Mouse (Mus musculus): ENCODE data around the gene Zc2hc1c. TPM values are rescaled to one million over a fixed set of nuclear protein-coding genes. Genes with fewer than 3 reads are reported as not detected.

Gene Zc2hc1c
- total and polyA plus RNA-seq, 3 experiments, result 0.04 to 0.39 TPM; not detected in 1

- Histone ChIP-seq H3K9ac (ENCODE audit: control insufficient read depth, low read depth, low read length, poor library complexity, severe bottlenecking) (0 out of 2 replicates have a peak overlapping the region, but pooled peaks have one; percentile 9), H3K4me3 (ENCODE audit: control insufficient read depth in 1 of 2, insufficient read depth in 1 of 2, low read depth in 2 of 2, low read length in 2 of 2) (no peak overlapping the region), H3K79me2 (ENCODE audit: control insufficient read depth, insufficient read depth, low read length, poor library complexity) (no peaks in the 10 kb centered on the region), H3K4me1 (ENCODE audit: control insufficient read depth in 1 of 2, insufficient read depth in 2 of 2, low read length in 2 of 2) (peaks cover 14 to 22% of the 10 kb centered on the region in 2 experiments), H3K27me3 (ENCODE audit: control insufficient read depth in 1 of 2, insufficient read depth in 2 of 2, low read length in 2 of 2) (no peaks in the 10 kb centered on the region), H3K36me3 (ENCODE audit: control insufficient read depth in 1 of 2, insufficient read depth in 2 of 2, low read length in 2 of 2) (peaks cover 0 to 26% of the 10 kb centered on the region in 2 experiments; a peak in 2 of 4 replicates), H3K27ac (ENCODE audit: control insufficient read depth, low read depth, low read length) (peak overlapping the region; percentile 87), H3K9me3 (replicated peaks; ENCODE audit: insufficient read depth, low read length) (no peaks in the 10 kb centered on the region)
- no peak for DNase-seq (ENCODE audit: low read depth, low spot score)
- no peak for TF ChIP-seq ZMIZ1 (IDR thresholded peaks at IDR 0.05; ENCODE audit: low read depth, low read length)
- TF ChIP-seq NELFE (IDR thresholded peaks at IDR 0.05; ENCODE audit: low read depth, low read length), result no peak
- TF ChIP-seq CHD2 (IDR thresholded peaks at IDR 0.05; ENCODE audit: low read length), result no peak
- no peak for TF ChIP-seq ZNF384 (IDR thresholded peaks at IDR 0.05; ENCODE audit: low read depth, low read length)
- TF ChIP-seq GABPA (IDR thresholded peaks at IDR 0.05; ENCODE audit: low read depth, low read length), result no peak
- no peak for TF ChIP-seq SMC3 (IDR thresholded peaks at IDR 0.05; ENCODE audit: low read depth, low read length)
- no peak for TF ChIP-seq TAL1 (IDR thresholded peaks at IDR 0.05; ENCODE audit: low read length)
- no peak for TF ChIP-seq USF2 (IDR thresholded peaks at IDR 0.05; ENCODE audit: borderline replicate concordance in 1 of 2, insufficient read depth in 1 of 2, low read depth in 1 of 2, low read length in 2 of 2)
- TF ChIP-seq MYC (IDR thresholded peaks at IDR 0.05; ENCODE audit: low read depth, low read length), result no peak
- TF ChIP-seq ETS1 (IDR thresholded peaks at IDR 0.05; ENCODE audit: low read depth, low read length), result no peak
- no peak for TF ChIP-seq UBTF (IDR thresholded peaks at IDR 0.05; ENCODE audit: borderline replicate concordance, insufficient read depth, low read depth, low read length)
- no peak for TF ChIP-seq ZC3H11A (IDR thresholded peaks at IDR 0.05; ENCODE audit: low read depth, low read length)
- no peak for TF ChIP-seq RAD21 (IDR thresholded peaks at IDR 0.05; ENCODE audit: low read depth, low read length)
- no peak for TF ChIP-seq MAZ (IDR thresholded peaks at IDR 0.05; ENCODE audit: low read depth, low read length)
- TF ChIP-seq MXI1 (IDR thresholded peaks at IDR 0.05; ENCODE audit: low read depth, low read length), result no peak
Observed at GRCm38 (mm10) chr12:85256074-85256751, 32.2 kb upstream of the Zc2hc1c start.

- DNase-seq (ENCODE audit: low read depth, low spot score), result peak; percentile 82
- H3K36me3 ChIP-seq (ENCODE audit: control insufficient read depth in 1 of 2, insufficient read depth in 2 of 2, low read length in 2 of 2), result peaks cover 0 to 26% of the 10 kb centered on the region in 2 experiments; a peak in 2 of 4 replicates
- H3K27me3 ChIP-seq (ENCODE audit: control insufficient read depth in 1 of 2, insufficient read depth in 2 of 2, low read length in 2 of 2), result no peaks in the 10 kb centered on the region
- peak overlapping the region; percentile 87 for H3K27ac ChIP-seq (ENCODE audit: control insufficient read depth, low read depth, low read length)
- no peaks in the 10 kb centered on the region for H3K9me3 ChIP-seq (replicated peaks; ENCODE audit: insufficient read depth, low read length)
- peaks cover 14 to 22% of the 10 kb centered on the region in 2 experiments for H3K4me1 ChIP-seq (ENCODE audit: control insufficient read depth in 1 of 2, insufficient read depth in 2 of 2, low read length in 2 of 2)
- H3K9ac ChIP-seq (ENCODE audit: control insufficient read depth, low read depth, low read length, poor library complexity, severe bottlenecking), result peak overlapping the region; percentile 33
- peak overlapping the region; percentile 5 to 12 for H3K4me3 ChIP-seq (ENCODE audit: control insufficient read depth in 1 of 2, insufficient read depth in 1 of 2, low read depth in 2 of 2, low read length in 2 of 2)
- H3K79me2 ChIP-seq (ENCODE audit: control insufficient read depth, insufficient read depth, low read length, poor library complexity), result no peaks in the 10 kb centered on the region
- no peak for TF ChIP-seq GABPA (IDR thresholded peaks at IDR 0.05; ENCODE audit: low read depth, low read length)
- TF ChIP-seq ELF1 (IDR thresholded peaks at IDR 0.05; ENCODE audit: low read depth, low read length), result peak; percentile 54; the same call in 1 of the 2 replicates
- no peak for TF ChIP-seq CTCF (IDR thresholded peaks at IDR 0.05 in 2 of 3, conservative IDR thresholded peaks at IDR 0.05 in 1 of 3; ENCODE audit: control insufficient read depth in 1 of 3, insufficient read depth in 1 of 3, low read depth in 2 of 3, low read length in 3 of 3, poor library complexity in 1 of 3, severe bottlenecking in 1 of 3)
- peak; percentile 93 for TF ChIP-seq SIN3A (IDR thresholded peaks at IDR 0.05; ENCODE audit: low read length)
- peak; percentile 74; the same call in 1 of the 2 replicates for TF ChIP-seq TCF12 (IDR thresholded peaks at IDR 0.05; ENCODE audit: low read depth, low read length)
- TF ChIP-seq ZC3H11A (IDR thresholded peaks at IDR 0.05; ENCODE audit: low read depth, low read length), result no peak
- TF ChIP-seq BHLHE40 (IDR thresholded peaks at IDR 0.05; ENCODE audit: borderline replicate concordance, low read depth, low read length), result peak; percentile 61; the same call in 1 of the 2 replicates
- TF ChIP-seq ZNF384 (IDR thresholded peaks at IDR 0.05; ENCODE audit: low read depth, low read length), result no peak
- no peak for TF ChIP-seq CHD2 (IDR thresholded peaks at IDR 0.05; ENCODE audit: low read length)
- TF ChIP-seq MYB (IDR thresholded peaks at IDR 0.05; ENCODE audit: low read depth, low read length), result no peak
- TF ChIP-seq E2F4 (IDR thresholded peaks at IDR 0.05; ENCODE audit: borderline replicate concordance, low read depth, low read length), result no peak
- no peak for TF ChIP-seq SMC3 (IDR thresholded peaks at IDR 0.05; ENCODE audit: low read depth, low read length)
- TF ChIP-seq ZKSCAN1 (IDR thresholded peaks at IDR 0.05; ENCODE audit: low read depth, low read length), result no peak
- TF ChIP-seq ETS1 (IDR thresholded peaks at IDR 0.05; ENCODE audit: low read depth, low read length), result peak; percentile 96
- TF ChIP-seq MAX (IDR thresholded peaks at IDR 0.05; ENCODE audit: low read length), result peak; percentile 69; the same call in 1 of the 2 replicates
- no peak for TF ChIP-seq POLR2AphosphoS2 (IDR thresholded peaks at IDR 0.05; ENCODE audit: low read length)
- peak; percentile 72 for TF ChIP-seq MXI1 (IDR thresholded peaks at IDR 0.05; ENCODE audit: low read depth, low read length)
- TF ChIP-seq POLR2A (IDR thresholded peaks at IDR 0.05; ENCODE audit: control insufficient read depth in 1 of 2, insufficient read depth in 1 of 2, low read depth in 1 of 2, low read length in 2 of 2, poor library complexity in 1 of 2), result peak in 1 of 2 experiments; percentile 38; a peak in 1 of 4 replicates
- peak; percentile 58; the same call in 1 of the 2 replicates for TF ChIP-seq RCOR1 (IDR thresholded peaks at IDR 0.05; ENCODE audit: low read depth, low read length)
- TF ChIP-seq HCFC1 (IDR thresholded peaks at IDR 0.05; ENCODE audit: low read depth, low read length), result peak; percentile 25; the same call in 1 of the 2 replicates
- no peak for TF ChIP-seq UBTF (IDR thresholded peaks at IDR 0.05; ENCODE audit: borderline replicate concordance, insufficient read depth, low read depth, low read length)
Observed at GRCm38 (mm10) chr12:85257008-85257639, 31.3 kb upstream of the Zc2hc1c start.
